Mouse (Mus musculus) naive thymus-derived CD4-positive, alpha-beta T cell, adult 2 months (primary cell): ENCODE measurements at regions not wholly inside any gene's neighbourhood (a gene's known extent, or its start where the extent isn't known, plus 50 kb on each side); places are given as distances from the start of the nearest gene placed in this dataset.

Source experiments
- DNase-seq: peaks from one replicate; pipeline ENCODE4 v3.0.0-alpha.2; 2011; ENCODE audit warnings: low read depth

GRCm38 (mm10) chr11:31282136-31282535 is 87.7 kb downstream of the Stc2 start:
- DNase-seq, result no peak

- peak; percentile 60 for DNase-seq
Observed at GRCm38 (mm10) chr11:31248467-31248866, 66.2 kb upstream of the Gm17332 start.
